Mouse (Mus musculus): ENCODE results near the gene Spon1. TPM values are rescaled to one million over a fixed set of nuclear protein-coding genes. Genes with fewer than 3 reads are reported as not detected.

The Spon1 gene
- polyA plus RNA-seq, 1 experiment = not detected

GRCm38 (mm10) chr7:113850389-113850788 lies 84.6 kb downstream of the Spon1 start:
- TF ChIP-seq POLR2A (IDR thresholded peaks at IDR 0.05; ENCODE audit: borderline replicate concordance, low read depth, low read length) (no peak), CTCF (IDR thresholded peaks at IDR 0.05; ENCODE audit: low read depth, low read length) (no peak)
- no peaks in the 10 kb centered on the region for H3K4me1 ChIP-seq (ENCODE audit: control insufficient read depth, insufficient read depth, low read length)
- no peak overlapping the region for H3K27ac ChIP-seq (ENCODE audit: insufficient read depth, low read depth, low read length)
- H3K4me3 ChIP-seq (ENCODE audit: insufficient read depth, low read length) = no peak overlapping the region

DNA sequence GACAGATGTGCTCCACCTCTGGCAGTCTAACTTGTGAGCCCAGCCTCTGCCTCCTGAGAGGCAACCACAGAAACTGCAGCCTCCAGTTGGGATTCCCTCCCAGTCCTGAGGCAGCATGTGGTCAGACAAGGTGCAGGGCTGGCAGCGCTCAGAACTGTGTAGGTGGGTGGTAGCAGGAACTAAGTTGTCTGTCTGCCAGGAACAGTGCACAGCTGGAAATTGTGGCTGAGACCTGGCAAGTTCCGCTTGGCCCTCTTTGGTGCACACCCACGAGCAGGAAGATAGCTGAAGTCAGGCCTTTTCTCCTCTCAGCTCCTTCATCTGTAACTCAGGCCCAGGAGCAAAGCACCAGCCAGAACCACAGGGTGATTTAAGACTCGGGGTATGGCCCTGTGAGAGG lies 89.6 kb downstream of the Spon1 start:
- no peak overlapping the region for H3K27ac ChIP-seq (ENCODE audit: insufficient read depth, low read depth, low read length)
- TF ChIP-seq POLR2A (IDR thresholded peaks at IDR 0.05; ENCODE audit: borderline replicate concordance, low read depth, low read length) (no peak), CTCF (IDR thresholded peaks at IDR 0.05; ENCODE audit: low read depth, low read length) (no peak)
- no peak overlapping the region for H3K4me3 ChIP-seq (ENCODE audit: insufficient read depth, low read length)
- no peaks in the 10 kb centered on the region for H3K4me1 ChIP-seq (ENCODE audit: control insufficient read depth, insufficient read depth, low read length)

- Histone ChIP-seq H3K27ac (ENCODE audit: insufficient read depth, low read depth, low read length) (no peak overlapping the region), H3K4me3 (ENCODE audit: insufficient read depth, low read length) (no peak overlapping the region)
Observed at GRCm38 (mm10) chr7:113856067-113856466, 90.3 kb downstream of the Spon1 start.

GRCm38 (mm10) chr7:113859480-113859881 lies 93.7 kb downstream of the Spon1 start:
- no peaks in the 10 kb centered on the region for H3K4me1 ChIP-seq (ENCODE audit: control insufficient read depth, insufficient read depth, low read length)
- H3K27ac ChIP-seq (ENCODE audit: insufficient read depth, low read depth, low read length) = no peak overlapping the region
- TF ChIP-seq POLR2A (IDR thresholded peaks at IDR 0.05; ENCODE audit: borderline replicate concordance, low read depth, low read length) = no peak
- no peak for TF ChIP-seq CTCF (IDR thresholded peaks at IDR 0.05; ENCODE audit: low read depth, low read length)
- no peak overlapping the region for H3K4me3 ChIP-seq (ENCODE audit: insufficient read depth, low read length)

More at GRCm38 (mm10) chr7:113856067-113856466, 90.3 kb downstream of the Spon1 start:
- TF ChIP-seq CTCF (IDR thresholded peaks at IDR 0.05; ENCODE audit: low read depth, low read length) (no peak), POLR2A (IDR thresholded peaks at IDR 0.05; ENCODE audit: borderline replicate concordance, low read depth, low read length) (no peak)
- no peaks in the 10 kb centered on the region for H3K4me1 ChIP-seq (ENCODE audit: control insufficient read depth, insufficient read depth, low read length)

DNA sequence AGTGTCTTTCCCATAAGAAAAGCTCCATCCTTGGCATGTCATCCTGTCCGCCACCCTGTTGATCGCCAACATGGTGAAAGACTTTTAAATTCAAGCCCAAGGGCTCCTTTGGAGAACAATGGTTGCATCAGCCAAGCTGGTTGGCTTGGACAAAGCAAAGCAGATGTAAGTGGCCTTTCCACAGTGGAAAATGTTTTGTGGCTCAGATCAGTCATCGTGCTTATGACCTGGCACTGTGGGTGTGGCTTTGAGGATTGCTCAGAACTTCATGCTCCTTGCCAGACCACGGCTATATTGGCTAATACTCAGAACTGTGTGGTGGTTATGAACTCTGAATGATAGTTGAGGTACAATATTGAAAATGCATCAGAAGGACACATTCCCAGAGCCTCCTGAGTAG lies 96.2 kb downstream of the Spon1 start:
- H3K4me1 ChIP-seq (ENCODE audit: control insufficient read depth, insufficient read depth, low read length) = no peaks in the 10 kb centered on the region
- no peak overlapping the region for H3K27ac ChIP-seq (ENCODE audit: insufficient read depth, low read depth, low read length)
- no peak for TF ChIP-seq POLR2A (IDR thresholded peaks at IDR 0.05; ENCODE audit: borderline replicate concordance, low read depth, low read length)
- TF ChIP-seq CTCF (IDR thresholded peaks at IDR 0.05; ENCODE audit: low read depth, low read length) = no peak
- H3K4me3 ChIP-seq (ENCODE audit: insufficient read depth, low read length) = no peak overlapping the region

- Histone ChIP-seq H3K4me1 (ENCODE audit: control insufficient read depth, insufficient read depth, low read length) (no peaks in the 10 kb centered on the region), H3K27ac (ENCODE audit: insufficient read depth, low read depth, low read length) (no peak overlapping the region), H3K4me3 (ENCODE audit: insufficient read depth, low read length) (no peak overlapping the region)
- no peak for TF ChIP-seq POLR2A (IDR thresholded peaks at IDR 0.05; ENCODE audit: borderline replicate concordance, low read depth, low read length)
- TF ChIP-seq CTCF (IDR thresholded peaks at IDR 0.05; ENCODE audit: low read depth, low read length) = no peak
Observed at GRCm38 (mm10) chr7:113872846-113873245, 107.0 kb downstream of the Spon1 start.

GRCm38 (mm10) chr7:113877451-113877850 lies 111.7 kb downstream of the Spon1 start:
- Histone ChIP-seq H3K4me1 (ENCODE audit: control insufficient read depth, insufficient read depth, low read length) (no peaks in the 10 kb centered on the region), H3K4me3 (ENCODE audit: insufficient read depth, low read length) (no peak overlapping the region), H3K27ac (ENCODE audit: insufficient read depth, low read depth, low read length) (no peak overlapping the region)
- TF ChIP-seq POLR2A (IDR thresholded peaks at IDR 0.05; ENCODE audit: borderline replicate concordance, low read depth, low read length) (no peak), CTCF (IDR thresholded peaks at IDR 0.05; ENCODE audit: low read depth, low read length) (no peak)

DNA sequence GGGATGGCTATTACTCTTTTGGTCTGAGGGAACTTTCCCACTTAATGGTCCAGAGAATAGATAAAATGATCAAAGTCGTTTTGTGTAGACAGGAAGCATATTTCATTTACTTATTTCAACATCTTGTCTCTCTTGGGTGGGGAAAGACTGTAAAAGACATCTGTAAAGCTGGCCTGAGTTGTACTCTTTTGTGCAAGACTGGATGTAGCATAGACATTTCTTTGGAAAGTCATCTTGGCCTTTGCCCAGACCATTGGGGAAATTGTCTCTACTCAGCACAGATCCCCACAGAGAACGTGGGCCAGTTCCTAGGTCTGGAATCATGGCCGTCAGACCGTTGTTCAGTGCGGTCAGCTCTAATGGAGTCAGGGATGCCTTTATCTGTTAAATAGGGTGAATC lies 112.1 kb downstream of the Spon1 start:
- H3K4me1 ChIP-seq (ENCODE audit: control insufficient read depth, insufficient read depth, low read length) = no peaks in the 10 kb centered on the region
- TF ChIP-seq POLR2A (IDR thresholded peaks at IDR 0.05; ENCODE audit: borderline replicate concordance, low read depth, low read length) (no peak), CTCF (IDR thresholded peaks at IDR 0.05; ENCODE audit: low read depth, low read length) (no peak)
- H3K27ac ChIP-seq (ENCODE audit: insufficient read depth, low read depth, low read length) = no peak overlapping the region
- no peak overlapping the region for H3K4me3 ChIP-seq (ENCODE audit: insufficient read depth, low read length)

DNA sequence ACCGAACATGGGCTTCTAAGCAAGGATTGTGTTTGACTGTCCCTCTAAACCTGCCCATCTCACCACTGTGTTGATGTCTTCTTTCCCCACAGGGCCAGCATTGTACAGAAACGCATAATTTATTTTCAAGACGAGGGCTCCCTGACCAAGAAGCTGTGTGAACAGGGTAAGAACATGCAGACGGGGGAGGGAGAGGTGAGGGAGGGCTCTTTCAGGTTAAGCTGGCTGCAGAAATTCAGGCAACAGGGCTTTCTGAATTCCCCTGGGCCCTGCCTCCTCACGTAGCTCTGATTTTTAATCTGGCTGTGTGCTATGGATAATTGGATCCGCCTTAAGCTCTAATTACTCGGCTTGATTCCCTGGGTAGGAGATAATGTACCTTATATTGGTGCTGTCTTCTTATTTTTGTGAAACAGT lies 113.3 kb downstream of the Spon1 start:
- Histone ChIP-seq H3K27ac (ENCODE audit: insufficient read depth, low read depth, low read length) (no peak overlapping the region), H3K4me3 (ENCODE audit: insufficient read depth, low read length) (no peak overlapping the region), H3K4me1 (ENCODE audit: control insufficient read depth, insufficient read depth, low read length) (no peaks in the 10 kb centered on the region)
- TF ChIP-seq POLR2A (IDR thresholded peaks at IDR 0.05; ENCODE audit: borderline replicate concordance, low read depth, low read length) (no peak), CTCF (IDR thresholded peaks at IDR 0.05; ENCODE audit: low read depth, low read length) (no peak)

GRCm38 (mm10) chr7:113880021-113880420 lies 114.2 kb downstream of the Spon1 start:
- H3K4me3 ChIP-seq (ENCODE audit: insufficient read depth, low read length) = no peak overlapping the region
- no peaks in the 10 kb centered on the region for H3K4me1 ChIP-seq (ENCODE audit: control insufficient read depth, insufficient read depth, low read length)
- TF ChIP-seq CTCF (IDR thresholded peaks at IDR 0.05; ENCODE audit: low read depth, low read length) = no peak
- no peak for TF ChIP-seq POLR2A (IDR thresholded peaks at IDR 0.05; ENCODE audit: borderline replicate concordance, low read depth, low read length)
- H3K27ac ChIP-seq (ENCODE audit: insufficient read depth, low read depth, low read length) = no peak overlapping the region

GRCm38 (mm10) chr7:113890782-113891181 lies 125.0 kb downstream of the Spon1 start:
- Histone ChIP-seq H3K27ac (ENCODE audit: insufficient read depth, low read depth, low read length) (no peak overlapping the region), H3K4me3 (ENCODE audit: insufficient read depth, low read length) (no peak overlapping the region), H3K4me1 (ENCODE audit: control insufficient read depth, insufficient read depth, low read length) (no peaks in the 10 kb centered on the region)
- no peak for TF ChIP-seq CTCF (IDR thresholded peaks at IDR 0.05; ENCODE audit: low read depth, low read length)
- no peak for TF ChIP-seq POLR2A (IDR thresholded peaks at IDR 0.05; ENCODE audit: borderline replicate concordance, low read depth, low read length)

All from bone marrow macrophage, adult 2 months (primary cell).